Mouse (Mus musculus) ovary, postnatal 36 days (tissue): Measurements from ENCODE around the gene Ptprn2.

Source experiments
- DNase-seq: peaks from one replicate; pipeline ENCODE4 v3.0.0; 2022; ENCODE audit warnings: low spot score, mixed read lengths

Ptprn2 gene

GRCm38 (mm10) chr12:117257921-117258497 is 772.5 kb downstream of the Ptprn2 start:
- no peak for DNase-seq

GRCm38 (mm10) chr12:117260391-117261164 is 775.1 kb downstream of the Ptprn2 start:
- no peak for DNase-seq

- no peak for DNase-seq
Measured at GRCm38 (mm10) chr12:117261165-117261440, 775.6 kb downstream of the Ptprn2 start.

- DNase-seq: no peak
Measured at GRCm38 (mm10) chr12:117262003-117262402, 776.5 kb downstream of the Ptprn2 start.

- DNase-seq: no peak
Measured at GRCm38 (mm10) chr12:117263081-117263480, 777.6 kb downstream of the Ptprn2 start.

- no peak for DNase-seq
Measured at GRCm38 (mm10) chr12:117265211-117265610, 779.7 kb downstream of the Ptprn2 start.

- no peak for DNase-seq
Measured at GRCm38 (mm10) chr12:117268543-117269172, 783.1 kb downstream of the Ptprn2 start.

GRCm38 (mm10) chr12:117269310-117269709 is 783.8 kb downstream of the Ptprn2 start:
- no peak for DNase-seq

- DNase-seq: no peak
Measured at GRCm38 (mm10) chr12:117270199-117270598, 784.7 kb downstream of the Ptprn2 start.

GRCm38 (mm10) chr12:117273166-117273565 is 787.6 kb downstream of the Ptprn2 start:
- DNase-seq: no peak

GRCm38 (mm10) chr12:117274576-117274975 is 789.1 kb downstream of the Ptprn2 start:
- no peak for DNase-seq

GRCm38 (mm10) chr12:117280790-117281189 is 795.3 kb downstream of the Ptprn2 start:
- no peak for DNase-seq

- no peak for DNase-seq
Measured at GRCm38 (mm10) chr12:117282659-117283058, 797.1 kb downstream of the Ptprn2 start.

GRCm38 (mm10) chr12:117287456-117287855 is 801.9 kb downstream of the Ptprn2 start:
- no peak for DNase-seq

- DNase-seq: no peak
Measured at GRCm38 (mm10) chr12:117291943-117292342, 806.4 kb downstream of the Ptprn2 start.

GRCm38 (mm10) chr12:117296792-117297191 is 811.3 kb downstream of the Ptprn2 start:
- no peak for DNase-seq

- DNase-seq: no peak
Measured at GRCm38 (mm10) chr12:117299084-117299483, 813.6 kb downstream of the Ptprn2 start.

- DNase-seq: no peak
Measured at GRCm38 (mm10) chr12:117304751-117305624, 819.5 kb downstream of the Ptprn2 start.

- DNase-seq: no peak
Measured at GRCm38 (mm10) chr12:117305625-117306105, 820.1 kb downstream of the Ptprn2 start.

GRCm38 (mm10) chr12:117312079-117312478 is 826.6 kb downstream of the Ptprn2 start:
- no peak for DNase-seq

GRCm38 (mm10) chr12:117314987-117315386 is 829.5 kb downstream of the Ptprn2 start:
- no peak for DNase-seq

- no peak for DNase-seq
Measured at GRCm38 (mm10) chr12:117315661-117316060, 830.1 kb downstream of the Ptprn2 start.
